Mouse (Mus musculus) ES-Bruce4 (cell line): Measurements from ENCODE around the gene Pkmyt1.

Experiments
- CTCF ChIP-seq: IDR thresholded peaks from one replicate; pipeline ENCODE4 v1.8.1; 2011; ENCODE audit warnings: low read depth, low read length
- EP300 ChIP-seq: IDR thresholded peaks from 2 replicates; pipeline ENCODE4 v1.6.1; 2011; ENCODE audit warnings: low read depth, low read length; ENCODE audit not compliant: insufficient read depth

DNA sequence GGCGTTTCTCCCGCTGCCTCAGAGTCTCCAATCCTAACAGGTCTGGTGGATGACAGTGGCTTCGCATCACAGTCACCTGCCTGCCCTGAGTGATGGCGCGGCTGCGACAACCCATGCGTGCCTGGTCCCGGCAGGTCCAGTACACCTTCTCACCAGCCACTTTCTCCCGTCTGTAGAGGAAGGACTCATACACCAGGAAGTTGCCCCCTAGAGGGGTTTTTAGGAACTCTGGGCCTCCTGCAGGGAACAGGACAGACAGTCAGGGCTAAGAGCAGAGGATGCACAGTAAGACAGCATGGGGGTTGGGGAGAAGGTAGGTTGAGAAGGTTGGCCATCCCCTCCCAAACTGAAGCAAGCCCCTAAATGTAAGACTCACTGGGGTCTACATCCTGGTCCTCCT lies 34.1 kb downstream of the Pkmyt1 start:
- TF ChIP-seq EP300 (no peak), CTCF (no peak)
